Mouse (Mus musculus) cortical plate, adult 2 months (tissue): ENCODE results near the gene Maml3.

Experiments
- CTCF ChIP-seq: fragments of 200-500 bp; IDR thresholded peaks from 2 replicates; pipeline ENCODE4 v1.5.1; 2011; ENCODE audit warnings: mild to moderate bottlenecking, control low read depth, low read length; ENCODE audit not compliant: insufficient read depth; ENCODE audit errors: extremely low read depth
- POLR2A ChIP-seq: fragments of 200-500 bp; IDR thresholded peaks from 2 replicates; pipeline ENCODE4 v1.6.1; 2011; ENCODE audit warnings: mild to moderate bottlenecking, low read length, control low read depth; ENCODE audit not compliant: insufficient read depth; ENCODE audit errors: extremely low read depth

GRCm38 (mm10) chr3:52060886-52061285 is 44.0 kb downstream of the Maml3 start:
- TF ChIP-seq CTCF (no peak), POLR2A (no peak)
